Mouse (Mus musculus) midbrain, embryonic 11.5 days (tissue): ENCODE measurements around the gene Ldlrad3. TPM values are rescaled to one million over a fixed set of nuclear protein-coding genes. Genes with fewer than 3 reads are reported as not detected.

ENCODE experiments used
- ATAC-seq: fragments of 200-750 bp; cut with Nextera tagmentation; 2 replicates; pipeline ENCODE4 v1.8.0; 2017; ENCODE audit warnings: moderate TSS enrichment, moderate library complexity; ENCODE audit not compliant: low FRiP score
- DNase-seq: peaks from one replicate; pipeline ENCODE4 v3.0.0; 2015; ENCODE audit warnings: low spot score; ENCODE audit errors: missing footprints
- H3K27ac ChIP-seq: fragments of 300-500 bp; sonication (generic); 2 replicates; pipeline ENCODE4 v1.5.1; 2014; ENCODE audit warnings: low read depth, low read length
- H3K27me3 ChIP-seq: fragments of 300-500 bp; sonication (generic); 2 replicates; pipeline ENCODE4 v1.6.1; 2014; ENCODE audit warnings: mild to moderate bottlenecking, low read length, moderate library complexity, mixed read lengths; ENCODE audit not compliant: control insufficient read depth, insufficient read depth
- H3K36me3 ChIP-seq: fragments of 300-500 bp; sonication (generic); 2 replicates; pipeline ENCODE4 v1.6.1; 2014; ENCODE audit warnings: mild to moderate bottlenecking, low read length, moderate library complexity, mixed read lengths; ENCODE audit not compliant: control insufficient read depth, insufficient read depth
- H3K4me1 ChIP-seq: fragments of 300-500 bp; sonication (generic); 2 replicates; pipeline ENCODE4 v1.6.1; 2014; ENCODE audit warnings: low read length; ENCODE audit not compliant: control insufficient read depth, insufficient read depth
- H3K4me2 ChIP-seq: fragments of 300-500 bp; sonication (generic); 2 replicates; pipeline ENCODE4 v1.6.1; 2014; ENCODE audit warnings: mild to moderate bottlenecking, moderate library complexity
- H3K4me3 ChIP-seq: fragments of 300-500 bp; sonication (generic); 2 replicates; pipeline ENCODE4 v1.5.1; 2014; ENCODE audit warnings: low read depth, low read length
- H3K9ac ChIP-seq: fragments of 300-500 bp; sonication (generic); 2 replicates; pipeline ENCODE4 v1.6.1; 2014; ENCODE audit warnings: low read length
- H3K9me3 ChIP-seq: fragments of 300-500 bp; sonication (generic); 2 replicates; pipeline ENCODE4 v1.6.1; 2016; ENCODE audit warnings: low read length; ENCODE audit not compliant: control insufficient read depth
- WGBS: fragments of 180-500 bp; shearing (Covaris S2); extraction: QIAGEN DNeasy Blood & Tissue Kit; methylation state at CpG from one replicate; pipeline ENCODE4 v1.1.7; 2014; 5-methylcytosine and 5-hydroxymethylcytosine counted together
- polyA plus RNA-seq: library from polyadenylated mRNA; unstranded; fragments of >200 nt; fragmentation: Nextera tagmentation; extraction: Ambion mirVana; gene quantifications from 2 replicates; pipeline ENCODE4 v1.2.1, GENCODE M21; 2014

The Ldlrad3 gene
- polyA plus RNA-seq, 1 experiment from 2014 or later = 53.1 TPM

GRCm38 (mm10) chr2:102100490-102100889 lies 85.7 kb downstream of the Ldlrad3 start:
- DNase-seq (no peak), ATAC-seq (no peak)
- WGBS = 60% methylated on average over 4 of the region's 4 CpGs
- H3K9me3 ChIP-seq = no peaks in the 10 kb centered on the region
- H3K4me3 ChIP-seq = no peak overlapping the region
- H3K36me3 ChIP-seq = no peaks in the 10 kb centered on the region
- no peak overlapping the region for H3K4me2 ChIP-seq
- H3K4me1 ChIP-seq = no peaks in the 10 kb centered on the region
- no peak overlapping the region for H3K27ac ChIP-seq
- H3K27me3 ChIP-seq = no peaks in the 10 kb centered on the region
- no peak overlapping the region for H3K9ac ChIP-seq

GRCm38 (mm10) chr2:102099702-102100450 lies 86.3 kb downstream of the Ldlrad3 start:
- Histone ChIP-seq H3K27ac (no peak overlapping the region), H3K4me1 (no peaks in the 10 kb centered on the region), H3K9ac (no peak overlapping the region), H3K4me2 (no peak overlapping the region), H3K9me3 (no peaks in the 10 kb centered on the region), H3K4me3 (no peak overlapping the region), H3K27me3 (no peaks in the 10 kb centered on the region), H3K36me3 (no peaks in the 10 kb centered on the region)
- ATAC-seq (no peak), DNase-seq (no peak)
- 86% methylated on average over 14 of the region's 14 CpGs for WGBS

GRCm38 (mm10) chr2:102099261-102099660 lies 86.9 kb downstream of the Ldlrad3 start:
- H3K36me3 ChIP-seq = no peaks in the 10 kb centered on the region
- H3K27me3 ChIP-seq = no peaks in the 10 kb centered on the region
- ATAC-seq (no peak), DNase-seq (no peak)
- H3K9me3 ChIP-seq = no peaks in the 10 kb centered on the region
- no peaks in the 10 kb centered on the region for H3K4me1 ChIP-seq
- H3K9ac ChIP-seq = no peak overlapping the region
- 96% methylated on average over 4 of the region's 4 CpGs for WGBS
- H3K4me2 ChIP-seq = no peak overlapping the region
- no peak overlapping the region for H3K4me3 ChIP-seq
- H3K27ac ChIP-seq = no peak overlapping the region

GRCm38 (mm10) chr2:102094773-102095172 lies 91.4 kb downstream of the Ldlrad3 start:
- Histone ChIP-seq H3K4me1 (peaks cover 4% of the 10 kb centered on the region; the same call in 1 of the 2 replicates), H3K27ac (no peak overlapping the region), H3K9me3 (no peaks in the 10 kb centered on the region), H3K36me3 (no peaks in the 10 kb centered on the region), H3K4me3 (no peak overlapping the region), H3K27me3 (no peaks in the 10 kb centered on the region), H3K9ac (no peak overlapping the region), H3K4me2 (no peak overlapping the region)
- no peak for DNase-seq
- ATAC-seq = no peak
- 77% methylated on average over 11 of the region's 11 CpGs for WGBS

GRCm38 (mm10) chr2:102094281-102094680 lies 91.9 kb downstream of the Ldlrad3 start:
- DNase-seq (peak; percentile 74), ATAC-seq (no peak)
- H3K36me3 ChIP-seq = no peaks in the 10 kb centered on the region
- WGBS = 71% methylated on average over 3 of the region's 3 CpGs
- peaks cover 4% of the 10 kb centered on the region; the same call in 1 of the 2 replicates for H3K4me1 ChIP-seq
- H3K27me3 ChIP-seq = no peaks in the 10 kb centered on the region
- no peak overlapping the region for H3K27ac ChIP-seq
- no peak overlapping the region for H3K9ac ChIP-seq
- no peak overlapping the region for H3K4me3 ChIP-seq
- no peaks in the 10 kb centered on the region for H3K9me3 ChIP-seq
- H3K4me2 ChIP-seq = no peak overlapping the region

GRCm38 (mm10) chr2:102092579-102092978 lies 93.6 kb downstream of the Ldlrad3 start:
- no peak for ATAC-seq
- H3K4me1 ChIP-seq = peaks cover 4% of the 10 kb centered on the region; the same call in 1 of the 2 replicates
- H3K4me3 ChIP-seq = no peak overlapping the region
- 81% methylated on average over 10 of the region's 10 CpGs for WGBS
- peak; percentile 51 for DNase-seq
- no peaks in the 10 kb centered on the region for H3K36me3 ChIP-seq
- no peak overlapping the region for H3K27ac ChIP-seq
- no peaks in the 10 kb centered on the region for H3K9me3 ChIP-seq
- H3K4me2 ChIP-seq = no peak overlapping the region
- H3K27me3 ChIP-seq = no peaks in the 10 kb centered on the region
- no peak overlapping the region for H3K9ac ChIP-seq

GRCm38 (mm10) chr2:102091516-102092350 lies 94.5 kb downstream of the Ldlrad3 start:
- WGBS = 59% methylated on average over 8 of the region's 8 CpGs
- Histone ChIP-seq H3K36me3 (no peaks in the 10 kb centered on the region), H3K27me3 (no peaks in the 10 kb centered on the region), H3K4me2 (no peak overlapping the region), H3K27ac (no peak overlapping the region; the same call in 1 of the 2 replicates), H3K9me3 (no peaks in the 10 kb centered on the region), H3K9ac (no peak overlapping the region), H3K4me3 (no peak overlapping the region), H3K4me1 (peaks cover 4% of the 10 kb centered on the region; the same call in 1 of the 2 replicates)
- peak; percentile 94 for DNase-seq
- ATAC-seq = peak; percentile 73

- no peak overlapping the region for H3K4me3 ChIP-seq
- no peaks in the 10 kb centered on the region for H3K9me3 ChIP-seq
- WGBS = 91% methylated on average over 5 of the region's 5 CpGs
- no peaks in the 10 kb centered on the region for H3K36me3 ChIP-seq
- no peak overlapping the region for H3K27ac ChIP-seq
- ATAC-seq (no peak), DNase-seq (no peak)
- no peak overlapping the region for H3K4me2 ChIP-seq
- no peaks in the 10 kb centered on the region for H3K27me3 ChIP-seq
- peaks cover 4% of the 10 kb centered on the region; the same call in 1 of the 2 replicates for H3K4me1 ChIP-seq
- H3K9ac ChIP-seq = no peak overlapping the region
Observed at GRCm38 (mm10) chr2:102087787-102088186, 98.4 kb downstream of the Ldlrad3 start.

- 94% methylated on average over 23 of the region's 23 CpGs for WGBS
- ATAC-seq = no peak
- H3K4me3 ChIP-seq = no peak overlapping the region
- H3K4me2 ChIP-seq = no peak overlapping the region
- no peaks in the 10 kb centered on the region; the same call in 1 of the 2 replicates for H3K9me3 ChIP-seq
- peaks cover 3% of the 10 kb centered on the region; the same call in 1 of the 2 replicates for H3K36me3 ChIP-seq
- no peak for DNase-seq
- H3K27ac ChIP-seq = no peak overlapping the region
- no peaks in the 10 kb centered on the region for H3K27me3 ChIP-seq
- H3K9ac ChIP-seq = no peak overlapping the region
- no peaks in the 10 kb centered on the region for H3K4me1 ChIP-seq
Observed at GRCm38 (mm10) chr2:102086583-102086982, 99.6 kb downstream of the Ldlrad3 start.
